Mouse (Mus musculus) kidney, adult 2 months (tissue): ENCODE measurements at regions not wholly inside any gene's neighbourhood (a gene's known extent, or its start where the extent isn't known, plus 50 kb on each side); places are given as distances from the start of the nearest gene placed in this dataset.

Experiments
- DNase-seq: peaks from one replicate; pipeline ENCODE4 v3.0.0; 2021
- H3K27ac ChIP-seq: fragments of 200-500 bp; 2 replicates; pipeline ENCODE4 v1.5.1; 2012; ENCODE audit warnings: low read depth, low read length, control low read depth, inconsistent platforms; ENCODE audit not compliant: insufficient read depth
- H3K27me3 ChIP-seq: fragments of 200-500 bp; replicated peaks from 2 replicates; pipeline ENCODE4 v1.6.1; 2012; ENCODE audit warnings: mild to moderate bottlenecking, moderate library complexity, low read length, inconsistent platforms; ENCODE audit not compliant: control insufficient read depth, insufficient read depth
- H3K36me3 ChIP-seq: fragments of 200-500 bp; 2 replicates; pipeline ENCODE4 v1.6.1; 2012; ENCODE audit warnings: mild to moderate bottlenecking, moderate library complexity, low read length, inconsistent platforms; ENCODE audit not compliant: control insufficient read depth, insufficient read depth
- H3K4me1 ChIP-seq: fragments of 200-500 bp; 2 replicates; pipeline ENCODE4 v1.6.1; 2011; ENCODE audit warnings: low read length; ENCODE audit not compliant: control insufficient read depth, insufficient read depth
- H3K4me3 ChIP-seq: fragments of 200-500 bp; 2 replicates; pipeline ENCODE4 v1.5.1; 2011; ENCODE audit warnings: mild to moderate bottlenecking, low read depth, low read length, control low read depth; ENCODE audit not compliant: insufficient read depth
- CTCF ChIP-seq: fragments of 200-500 bp; conservative IDR thresholded peaks from 2 replicates; pipeline ENCODE4 v1.5.1; 2011; ENCODE audit warnings: low read depth, mild to moderate bottlenecking, control low read depth, low read length, moderate library complexity, mixed read lengths; ENCODE audit not compliant: insufficient read depth, insufficient read length
- POLR2A ChIP-seq: fragments of 200-500 bp; IDR thresholded peaks from one replicate; pipeline ENCODE4 v1.6.1; 2011; ENCODE audit warnings: low read depth, low read length, control low read depth
- WGBS: fragments of 180-500 bp; shearing (Covaris S2); methylation state at CpG from one replicate; pipeline ENCODE4 v1.1.7; 2018; 5-methylcytosine and 5-hydroxymethylcytosine counted together

DNA sequence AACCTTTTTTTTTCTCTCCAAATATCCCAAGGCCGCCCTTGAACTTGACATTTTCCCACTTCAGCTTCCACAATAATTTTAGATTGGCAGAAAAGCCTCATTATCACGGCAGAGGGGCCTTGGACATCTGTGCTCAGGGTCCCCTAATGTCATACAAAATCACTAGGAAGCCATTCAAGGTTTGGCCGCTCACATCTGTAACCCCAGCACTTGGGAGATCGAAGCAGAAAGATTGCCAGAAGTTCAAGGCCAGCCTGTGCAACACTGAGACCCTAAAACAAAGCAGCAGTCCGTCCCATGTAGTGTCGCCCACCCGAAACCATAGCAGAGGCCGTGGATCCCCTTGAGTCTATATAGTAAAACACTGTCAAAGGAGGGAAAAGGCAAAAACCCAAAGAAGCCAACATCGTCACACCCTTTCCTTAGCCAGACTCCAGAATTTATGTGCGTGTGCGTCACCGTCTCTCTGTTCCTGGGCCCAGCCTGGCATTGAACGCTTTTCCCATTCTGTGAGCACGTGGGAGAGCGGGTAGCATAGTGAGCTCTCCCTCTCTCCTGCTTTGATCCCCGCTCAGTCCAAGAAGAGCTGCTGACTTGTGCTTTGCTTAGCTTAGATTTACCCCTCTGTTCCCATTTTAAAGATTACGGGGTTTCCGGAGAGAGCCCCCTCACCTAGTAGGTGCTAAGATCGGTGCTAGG, 74.0 kb upstream of the Tbx3 start:
- Histone ChIP-seq H3K4me1 (no peaks in the 10 kb centered on the region), H3K27me3 (no peaks in the 10 kb centered on the region; the same call in 1 of the 2 replicates), H3K36me3 (no peaks in the 10 kb centered on the region), H3K4me3 (no peak overlapping the region), H3K27ac (no peak overlapping the region)
- no peak for DNase-seq
- WGBS: 85% methylated on average over 19 of the region's 19 CpGs
- TF ChIP-seq CTCF (no peak), POLR2A (no peak)

DNA sequence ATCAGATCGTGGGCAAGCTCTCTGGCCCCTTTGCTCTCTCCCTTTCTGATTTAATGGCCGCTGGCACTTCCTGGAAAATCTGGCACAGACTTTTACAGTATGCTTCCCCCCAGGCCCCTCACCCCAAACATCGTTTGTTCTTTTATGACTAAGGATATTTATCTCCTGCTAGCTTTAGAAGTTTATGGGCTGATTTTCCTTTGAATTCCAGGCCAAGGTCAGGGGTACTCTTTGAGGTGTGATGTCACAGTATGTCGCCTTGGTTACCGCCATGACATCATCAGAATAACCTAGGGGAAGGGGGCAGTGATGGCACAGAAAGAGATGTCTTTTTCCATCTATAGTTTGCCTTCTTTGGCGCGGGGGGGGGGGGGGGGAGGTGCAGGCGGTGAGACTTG, 73.5 kb upstream of the Tbx3 start:
- Histone ChIP-seq H3K4me1 (no peaks in the 10 kb centered on the region), H3K27ac (no peak overlapping the region), H3K27me3 (no peaks in the 10 kb centered on the region; the same call in 1 of the 2 replicates), H3K36me3 (no peaks in the 10 kb centered on the region), H3K4me3 (no peak overlapping the region)
- DNase-seq: no peak
- 53% methylated on average over 8 of the region's 8 CpGs for WGBS
- no peak for TF ChIP-seq POLR2A
- TF ChIP-seq CTCF: no peak

DNA sequence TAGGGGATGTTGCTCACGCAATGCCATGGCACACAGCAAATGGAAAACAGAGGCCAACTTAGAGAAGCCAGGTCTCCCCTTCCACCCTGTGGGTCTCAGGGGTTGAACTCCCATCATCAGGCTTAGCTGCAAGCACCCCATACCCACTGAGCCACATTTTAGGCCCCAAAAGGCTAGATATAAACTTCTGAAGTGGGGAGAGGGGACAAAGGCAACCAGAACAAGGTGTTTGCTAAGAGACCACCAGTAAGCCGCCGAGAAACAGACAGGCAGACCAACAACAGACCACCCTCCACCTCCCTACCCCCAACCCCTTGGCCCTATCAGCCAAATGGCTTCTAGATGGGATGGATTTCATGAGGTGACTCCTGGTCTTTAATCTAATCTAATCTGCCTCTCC, 72.9 kb upstream of the Tbx3 start:
- TF ChIP-seq POLR2A: no peak
- no peak for TF ChIP-seq CTCF

DNA sequence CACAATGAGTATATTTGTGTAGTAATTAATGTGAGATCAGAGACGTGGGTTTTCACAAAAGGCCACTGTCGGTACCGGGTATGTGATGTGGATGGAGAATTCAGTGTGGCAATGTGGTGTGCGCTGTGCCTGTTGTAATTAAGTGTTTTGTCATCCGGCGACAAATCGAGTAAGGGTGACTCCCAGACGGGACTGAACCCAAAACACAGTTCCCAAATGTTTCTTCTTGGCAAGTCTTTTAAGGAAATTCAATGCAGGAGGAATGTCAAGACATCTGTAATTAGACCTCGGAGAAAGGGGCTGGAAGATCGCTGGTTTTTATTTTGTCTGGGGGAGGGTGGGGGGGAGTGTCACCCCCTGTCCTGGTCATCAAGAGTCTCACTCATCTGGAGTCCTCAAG, 72.3 kb upstream of the Tbx3 start:
- Histone ChIP-seq H3K27ac (no peak overlapping the region), H3K4me3 (no peak overlapping the region), H3K4me1 (no peaks in the 10 kb centered on the region), H3K36me3 (no peaks in the 10 kb centered on the region), H3K27me3 (no peaks in the 10 kb centered on the region; the same call in 1 of the 2 replicates)
- DNase-seq: no peak
- TF ChIP-seq CTCF (no peak), POLR2A (no peak)
- WGBS: 38% methylated on average over 10 of the region's 10 CpGs

More for the DNA sequence above, 72.9 kb upstream of the Tbx3 start:
- 85% methylated on average over 3 of the region's 3 CpGs for WGBS
- Histone ChIP-seq H3K4me1 (no peaks in the 10 kb centered on the region), H3K4me3 (no peak overlapping the region), H3K27me3 (no peaks in the 10 kb centered on the region; the same call in 1 of the 2 replicates), H3K27ac (no peak overlapping the region), H3K36me3 (no peaks in the 10 kb centered on the region)
- DNase-seq: no peak

DNA sequence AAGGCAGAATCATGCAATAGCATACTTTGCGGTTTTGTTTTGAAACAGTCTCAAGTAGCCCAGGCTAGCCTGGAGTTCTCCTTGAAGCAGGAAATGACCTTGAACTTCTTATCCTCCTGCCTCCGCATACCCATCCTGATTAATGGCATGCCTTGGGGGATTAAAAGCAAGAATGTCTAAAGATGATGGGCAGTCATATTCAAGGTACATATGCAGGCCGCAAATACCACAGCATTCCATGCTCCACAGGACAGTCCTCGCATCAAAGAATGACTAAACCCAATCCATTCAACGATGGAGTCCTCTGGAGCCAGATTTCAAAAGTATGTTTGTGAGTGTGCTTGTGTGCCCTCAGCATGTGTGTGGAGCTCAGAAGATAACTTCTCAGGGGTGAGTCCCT, 69.1 kb upstream of the Tbx3 start:
- H3K4me1 ChIP-seq: no peaks in the 10 kb centered on the region
- 90% methylated on average over 5 of the region's 5 CpGs for WGBS
- no peak overlapping the region for H3K4me3 ChIP-seq
- TF ChIP-seq CTCF (no peak), POLR2A (no peak)
- no peak for DNase-seq
- no peak overlapping the region for H3K27ac ChIP-seq
- no peaks in the 10 kb centered on the region for H3K36me3 ChIP-seq
- no peaks in the 10 kb centered on the region; the same call in 1 of the 2 replicates for H3K27me3 ChIP-seq

DNA sequence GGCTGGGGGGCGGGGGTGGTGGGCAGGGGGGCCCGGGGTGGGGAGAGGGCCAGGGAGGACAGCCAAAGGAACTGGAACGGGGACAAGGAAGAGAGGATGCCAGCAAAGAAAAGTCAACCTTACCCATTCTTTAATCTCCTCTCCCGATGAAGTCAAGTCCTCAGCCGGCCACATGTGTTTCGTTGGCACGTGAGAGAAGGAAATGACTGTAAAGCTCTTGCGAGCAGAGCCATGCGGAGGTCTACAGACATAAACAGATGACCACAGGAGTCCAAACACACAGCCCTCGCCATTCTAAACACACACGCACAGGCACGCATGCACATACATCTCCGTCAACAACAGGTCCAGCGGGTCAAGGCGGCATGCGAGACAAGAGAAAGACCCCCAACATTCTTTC, 68.5 kb upstream of the Tbx3 start:
- WGBS: 71% methylated on average over 16 of the region's 16 CpGs
- no peaks in the 10 kb centered on the region for H3K4me1 ChIP-seq
- no peaks in the 10 kb centered on the region for H3K36me3 ChIP-seq
- DNase-seq: no peak
- no peak overlapping the region for H3K4me3 ChIP-seq
- H3K27me3 ChIP-seq: no peaks in the 10 kb centered on the region; the same call in 1 of the 2 replicates
- no peak overlapping the region for H3K27ac ChIP-seq
- TF ChIP-seq POLR2A (no peak), CTCF (no peak)

DNA sequence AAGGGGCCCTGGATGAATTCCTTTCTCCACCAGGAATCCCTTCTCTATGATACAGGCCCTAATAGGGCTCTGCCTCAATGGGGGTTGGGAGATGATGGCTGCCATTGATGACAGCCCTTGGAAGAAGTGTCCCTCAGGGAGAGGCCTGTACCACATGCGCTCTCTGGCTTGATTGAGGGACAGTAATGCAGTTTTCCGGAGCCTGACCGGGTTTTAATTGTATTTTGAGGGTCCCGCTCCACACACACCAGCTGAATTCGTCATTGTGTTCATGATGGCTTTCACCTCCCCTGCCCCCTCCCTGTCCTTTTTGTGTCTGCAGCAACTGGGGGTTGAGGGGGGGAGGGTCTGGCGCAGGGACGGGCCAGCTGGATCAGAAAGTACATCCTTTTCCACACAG, 65.0 kb upstream of the Tbx3 start:
- Histone ChIP-seq H3K4me1 (no peaks in the 10 kb centered on the region), H3K4me3 (no peak overlapping the region), H3K36me3 (no peaks in the 10 kb centered on the region), H3K27me3 (no peaks in the 10 kb centered on the region), H3K27ac (no peak overlapping the region)
- no peak for TF ChIP-seq POLR2A
- no peak for TF ChIP-seq CTCF
- no peak for DNase-seq
- 77% methylated on average over 7 of the region's 7 CpGs for WGBS

DNA sequence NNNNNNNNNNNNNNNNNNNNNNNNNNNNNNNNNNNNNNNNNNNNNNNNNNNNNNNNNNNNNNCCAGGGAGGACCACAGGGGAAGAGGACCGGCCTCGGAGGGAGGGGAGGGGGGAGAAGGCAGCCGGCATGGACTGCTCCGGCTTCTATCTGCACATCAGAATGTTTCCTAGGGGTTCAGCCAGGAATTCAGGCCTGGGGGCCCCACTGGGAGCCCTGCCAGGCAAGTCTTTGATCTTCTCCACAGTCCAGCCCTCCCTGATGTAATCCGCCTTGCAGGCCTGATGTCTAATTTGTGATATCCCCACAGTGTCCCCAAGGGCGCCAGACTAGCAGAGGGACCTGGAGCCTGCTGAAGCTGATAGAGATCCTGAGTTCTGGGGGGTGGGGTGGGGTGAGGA, 57.1 kb upstream of the Tbx3 start:
- H3K27me3 ChIP-seq: no peaks in the 10 kb centered on the region
- no peaks in the 10 kb centered on the region for H3K36me3 ChIP-seq
- no peaks in the 10 kb centered on the region for H3K4me1 ChIP-seq
- H3K27ac ChIP-seq: no peak overlapping the region
- WGBS: 56% methylated on average over 6 of the region's 6 CpGs
- no peak for DNase-seq
- no peak overlapping the region for H3K4me3 ChIP-seq
- TF ChIP-seq CTCF (no peak), POLR2A (no peak)
